Mouse (Mus musculus) ovary, postnatal 14 days (tissue): ENCODE measurements around the gene Zfp59.
"Not testable (repeated sequence)": the region's sequence is repeated elsewhere in the genome, so short reads cannot be mapped to it uniquely, and the experiment has no call there.

Experiments
- DNase-seq: peaks from one replicate; pipeline ENCODE4 v3.0.0; 2022; ENCODE audit warnings: low spot score

Zfp59 gene

GRCm38 (mm10) chr7:27838323-27839249 lies at the start of gene Zfp59:
Gene Zfp59 (plus strand): TSS chr7:27838607.
- peak; percentile 69 for DNase-seq

DNA sequence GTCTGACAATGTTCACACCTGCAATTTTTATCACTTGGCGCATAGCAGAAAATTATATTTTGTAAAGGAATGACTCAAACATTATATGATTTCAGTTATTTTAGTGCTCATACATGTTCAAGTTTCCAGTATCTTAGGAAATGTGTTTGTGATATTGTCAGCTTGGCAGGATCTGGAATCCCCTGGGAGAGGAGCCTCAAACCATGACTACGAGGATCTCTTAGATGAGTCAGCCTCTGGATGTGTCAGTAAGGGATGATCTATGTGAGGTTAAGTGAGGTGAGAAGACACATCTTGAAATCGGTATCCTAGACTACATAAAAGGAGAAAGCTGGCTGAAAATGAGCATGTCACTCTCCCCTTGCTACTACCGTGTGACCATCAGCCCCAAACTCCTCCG lies 49.1 kb upstream of the Zfp59 start:
- DNase-seq = no peak

- not testable (repeated sequence) for DNase-seq
These were observed 44.5 kb upstream of the Zfp59 start for GRCm38 (mm10) chr7:27793865-27794264.

- no peak for DNase-seq
These were observed 43.8 kb upstream of the Zfp59 start for GRCm38 (mm10) chr7:27794566-27794965.

- DNase-seq = no peak
These were observed 40.2 kb upstream of the Zfp59 start for GRCm38 (mm10) chr7:27797906-27798811.

- no peak for DNase-seq
These were observed 37.3 kb upstream of the Zfp59 start for GRCm38 (mm10) chr7:27801137-27801536.

- DNase-seq = no peak
These were observed 35.4 kb upstream of the Zfp59 start for GRCm38 (mm10) chr7:27802986-27803385.

DNA sequence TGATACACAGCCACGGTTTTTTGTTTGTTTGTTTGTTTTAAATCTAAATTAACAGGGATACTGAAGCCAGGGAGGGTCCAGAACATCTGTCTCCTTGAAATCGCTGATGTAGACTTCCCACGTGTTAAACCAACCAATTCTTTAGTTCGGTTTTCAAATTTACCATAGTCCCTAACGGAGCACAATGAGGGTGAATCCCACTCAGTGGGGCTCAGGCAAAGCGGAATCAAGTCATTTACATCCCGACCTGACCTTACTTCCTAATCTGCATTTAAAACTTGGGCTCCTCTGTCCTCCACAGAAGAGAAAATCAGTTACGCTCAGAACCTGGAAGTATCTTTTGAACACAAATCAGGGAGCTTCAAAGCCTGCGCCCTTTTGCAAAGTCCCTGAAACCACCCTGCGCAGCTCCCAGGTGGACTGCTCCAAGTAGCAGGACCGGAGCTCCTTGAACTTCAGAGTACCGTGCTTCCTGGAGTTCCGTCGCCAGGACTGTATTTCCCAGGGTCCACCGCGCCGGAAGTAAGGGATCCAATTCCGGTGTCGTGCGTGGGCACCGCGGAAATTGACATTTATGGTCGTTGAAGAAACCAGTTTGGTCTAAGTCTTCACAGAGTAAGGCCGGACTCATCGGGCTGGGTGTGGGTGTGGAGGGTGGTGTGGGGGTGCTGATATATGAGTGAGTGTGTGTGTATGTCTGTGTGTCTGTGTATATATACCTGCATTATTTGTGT lies 33.9 kb upstream of the Zfp59 start:
- DNase-seq = peak; percentile 61

DNA sequence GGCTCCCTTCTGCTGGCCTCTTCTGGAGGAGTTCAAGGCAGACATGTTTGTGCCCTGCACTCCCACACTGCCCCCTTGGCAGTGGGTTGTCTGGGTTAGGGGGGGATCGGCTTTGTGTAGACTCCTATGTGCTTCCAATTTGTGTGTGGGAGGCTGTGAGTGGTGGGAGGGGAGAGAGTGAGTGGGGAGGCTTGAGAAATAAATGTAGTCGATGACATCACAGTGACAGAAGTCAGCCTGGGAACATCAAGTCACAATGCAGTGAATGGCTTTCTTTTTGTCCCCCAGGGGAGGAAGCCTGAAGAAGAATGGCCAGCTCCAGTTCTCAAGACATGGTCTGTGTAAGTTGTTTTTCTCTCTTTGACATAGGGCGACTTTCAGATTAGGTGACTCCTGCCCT lies 31.5 kb upstream of the Zfp59 start, which contains the start of gene Zfp626:
TSS of gene Zfp626 (plus strand) at position 301 of the 400 bp plus-strand sequence.
- DNase-seq = not testable (repeated sequence)

GRCm38 (mm10) chr7:27807305-27807704 lies 31.1 kb upstream of the Zfp59 start:
- not testable (repeated sequence) for DNase-seq

GRCm38 (mm10) chr7:27818526-27819110 lies 19.8 kb upstream of the Zfp59 start:
- no peak for DNase-seq

- DNase-seq = no peak
These were observed 15.8 kb upstream of the Zfp59 start for GRCm38 (mm10) chr7:27822611-27823010.

- no peak for DNase-seq
These were observed 4.3 kb upstream of the Zfp59 start for GRCm38 (mm10) chr7:27834131-27834530.

DNA sequence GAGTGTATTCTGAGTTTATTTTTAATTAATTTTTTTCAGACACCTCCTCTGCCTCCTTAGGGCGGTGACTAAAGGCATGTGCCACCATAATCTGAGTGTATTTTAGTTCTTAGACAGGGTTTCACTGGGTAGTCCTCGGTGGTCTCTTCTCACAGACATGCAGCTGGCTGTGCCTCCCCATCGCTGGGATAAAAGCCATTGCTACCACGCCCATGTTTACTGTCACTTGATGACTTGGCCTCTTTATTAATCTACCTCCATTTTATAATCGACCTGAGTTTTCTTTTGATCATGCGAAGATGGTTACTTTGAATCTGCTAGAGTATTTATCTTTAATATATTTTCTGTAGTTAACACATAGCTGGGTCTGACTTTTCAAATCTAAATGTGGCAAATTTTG lies 511 bp upstream of the Zfp59 start:
- DNase-seq = no peak

GRCm38 (mm10) chr7:27839596-27839995 lies 1.2 kb downstream of the Zfp59 start:
- DNase-seq = no peak

- no peak for DNase-seq
These were observed 1.7 kb downstream of the Zfp59 start for GRCm38 (mm10) chr7:27840104-27840503.

GRCm38 (mm10) chr7:27857227-27857626 lies 18.8 kb downstream of the Zfp59 start, which contains the start of gene Zfp607a:
Gene Zfp607a (plus strand): TSS chr7:27857527.
- no peak for DNase-seq

DNA sequence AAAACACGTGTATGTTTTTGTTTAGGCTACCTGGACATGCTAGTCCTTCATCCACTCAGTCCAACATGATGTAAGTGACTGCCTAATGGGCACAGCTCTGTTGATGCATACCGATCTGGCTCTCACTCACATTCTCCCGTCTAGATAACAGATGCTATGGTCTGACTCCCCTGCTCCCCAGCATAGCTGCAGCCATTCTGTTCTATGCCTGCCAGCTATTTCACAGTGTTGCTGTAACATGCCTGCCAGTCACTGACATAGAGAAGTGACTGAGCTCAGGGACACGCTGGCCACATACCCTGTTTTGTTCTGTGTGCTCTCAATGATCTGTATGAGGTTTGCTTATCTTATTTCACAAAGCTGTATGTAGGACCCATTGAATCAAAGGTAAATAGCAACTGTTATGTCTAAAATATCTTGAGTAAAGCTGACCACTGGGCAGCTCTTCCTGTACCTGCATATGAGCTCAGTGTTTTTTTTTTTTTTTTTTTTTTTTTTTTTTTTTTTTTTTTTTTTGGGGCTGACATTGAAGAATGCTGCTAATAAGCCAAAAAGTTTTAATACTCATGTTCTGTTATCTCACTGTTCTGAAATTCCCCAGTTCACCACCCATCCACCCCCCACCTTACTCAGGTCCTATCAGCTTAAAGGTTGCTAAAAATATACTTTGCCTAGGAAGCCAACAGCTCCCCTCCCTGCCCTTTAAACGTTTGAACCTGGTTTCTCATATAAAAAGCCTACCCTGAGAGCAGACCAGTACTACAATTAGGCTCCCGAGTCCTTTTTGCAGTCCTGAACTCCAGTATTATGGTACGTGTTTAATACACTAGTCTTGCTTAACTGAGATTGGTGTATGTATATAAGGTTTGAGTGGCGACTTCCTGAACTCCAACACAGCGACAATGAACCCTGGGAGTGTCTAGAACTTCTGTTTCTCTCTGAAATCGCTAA lies 21.2 kb downstream of the Zfp59 start:
- no peak for DNase-seq

DNA sequence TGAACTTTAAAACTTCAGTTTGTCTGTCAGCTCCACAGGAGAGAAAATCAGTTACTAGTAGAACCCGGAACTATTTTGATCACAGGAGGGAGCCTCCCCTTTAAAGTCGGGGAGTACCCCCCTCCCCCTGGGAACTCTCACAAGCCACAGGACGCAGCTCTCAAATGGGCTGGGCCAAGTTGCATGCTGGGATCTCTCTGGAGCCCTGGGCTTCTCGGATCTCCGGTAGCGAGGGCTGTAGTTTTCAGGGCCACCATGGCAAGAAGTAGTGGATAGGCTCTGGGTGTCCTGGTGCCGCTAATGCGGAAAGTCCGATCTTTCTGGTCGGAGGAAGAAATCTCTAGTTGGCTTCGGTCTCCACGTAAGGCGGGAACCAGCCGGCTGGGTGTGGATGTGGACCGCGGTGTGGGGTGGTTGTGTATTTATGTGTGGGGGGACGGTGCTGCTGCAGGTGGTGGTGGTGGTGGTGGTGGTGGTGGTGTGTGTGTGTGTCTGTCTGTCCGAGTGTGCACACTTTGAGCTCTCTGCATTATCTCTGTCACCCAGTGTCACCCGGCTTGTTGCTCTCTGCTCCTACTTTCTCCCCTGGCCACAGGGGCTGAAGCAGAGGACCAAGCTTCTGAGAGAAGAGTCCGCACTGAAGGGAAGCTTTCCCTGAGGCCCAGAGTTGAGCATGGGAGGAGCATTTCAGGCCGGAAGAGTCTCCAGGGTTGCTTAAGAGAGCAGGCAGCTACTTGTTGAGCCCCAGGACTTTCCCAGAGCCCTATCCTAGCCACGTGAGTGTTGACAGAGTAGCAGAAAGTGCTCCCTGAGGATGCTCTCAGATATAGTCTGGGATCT lies 22.2 kb downstream of the Zfp59 start:
- DNase-seq = peak; percentile 55
